Mouse (Mus musculus) spleen, postnatal 14 days (tissue): ENCODE data around the gene Pygm.

Experiments
- DNase-seq, 2 experiments: peaks; one replicate each; pipeline ENCODE4 v3.0.0; 2021 to 2022; ENCODE audit warnings: low spot score in 2 of 2

Gene Pygm

DNA sequence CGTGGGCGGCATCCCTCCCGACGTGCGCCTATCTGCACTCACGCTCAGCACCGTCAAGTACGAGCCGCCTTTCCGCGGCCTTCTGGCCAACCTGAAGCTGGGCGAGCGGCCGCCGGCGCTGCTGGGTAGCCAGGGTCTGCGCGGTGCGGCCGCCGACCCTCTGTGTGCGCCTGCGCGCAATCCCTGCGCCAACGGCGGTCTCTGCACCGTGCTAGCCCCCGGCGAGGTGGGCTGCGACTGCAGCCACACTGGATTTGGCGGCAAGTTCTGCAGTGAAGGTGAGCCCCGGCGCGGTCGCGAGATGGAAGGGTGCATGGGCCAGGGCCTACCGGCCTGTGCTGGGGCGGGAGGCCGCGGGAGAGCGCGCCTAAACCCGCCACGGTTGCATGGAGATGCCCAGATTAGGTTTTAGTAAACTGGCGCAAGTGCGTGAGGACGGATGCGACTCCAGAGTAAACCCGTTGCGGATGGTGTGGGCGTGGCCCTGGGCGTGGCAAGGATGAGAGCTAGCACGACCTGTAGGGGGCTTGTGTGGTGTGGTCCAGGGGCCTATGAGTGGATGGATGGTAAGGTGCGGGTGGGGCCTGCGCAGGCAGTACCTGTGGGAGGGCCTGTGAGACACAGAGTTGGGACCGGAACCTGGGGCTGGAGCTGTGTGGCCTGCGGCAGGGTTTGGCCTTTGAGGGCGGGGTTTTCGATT, 44.5 kb downstream of the Pygm start:
- no peak for DNase-seq

DNA sequence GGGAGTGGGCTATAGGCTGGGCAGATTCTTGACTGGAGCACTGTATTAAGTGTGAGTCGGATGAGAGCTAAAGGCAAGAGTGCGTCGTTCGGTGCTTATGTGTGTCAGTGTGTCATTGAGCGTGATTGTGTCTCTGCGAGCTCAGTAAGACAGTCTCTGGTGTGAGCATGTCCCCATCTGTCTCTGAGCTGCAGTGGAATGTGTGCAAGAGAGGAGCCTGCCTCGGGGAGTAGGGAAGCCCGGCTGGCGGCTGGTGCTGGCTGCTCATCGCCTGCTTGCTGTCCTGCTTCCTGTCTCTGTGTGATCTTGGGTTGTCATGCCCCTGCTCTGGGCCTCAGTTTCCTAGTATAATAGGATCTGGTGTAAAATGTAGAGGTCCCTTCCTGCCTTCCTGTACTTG, 58.8 kb downstream of the Pygm start:
- DNase-seq: no peak

DNA sequence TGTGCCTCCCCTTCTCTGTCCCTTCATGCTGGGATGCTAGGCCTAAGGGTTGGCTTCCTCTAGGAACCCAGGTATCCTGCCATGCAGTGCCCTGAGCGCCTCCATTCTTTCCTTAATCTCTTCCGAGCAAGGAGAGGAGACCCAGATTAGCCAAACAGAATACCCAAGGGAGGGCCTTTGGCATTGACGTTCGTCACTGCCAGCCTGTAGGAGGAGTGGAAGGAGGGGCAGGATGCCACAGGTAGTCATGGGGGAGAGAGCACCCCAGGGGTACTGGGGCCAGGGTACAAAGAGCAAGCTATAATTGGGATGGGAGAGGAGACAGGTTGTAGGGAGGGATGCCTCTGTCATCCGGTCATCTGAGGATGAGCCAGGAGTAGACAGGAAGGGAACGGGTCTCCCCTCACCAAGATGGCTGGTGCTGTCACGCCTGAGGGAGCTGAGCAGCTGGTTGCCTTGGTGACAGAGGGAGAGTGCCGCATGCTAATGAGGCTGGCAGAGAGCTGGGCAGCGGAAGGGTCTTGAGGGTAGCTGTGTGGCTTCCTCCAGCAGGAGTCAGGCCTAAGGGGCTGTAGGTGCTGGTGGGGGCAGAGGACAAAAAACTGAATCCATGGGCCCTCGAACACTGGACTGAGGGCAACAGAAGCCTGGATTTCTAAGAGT, 61.7 kb downstream of the Pygm start:
- DNase-seq: no peak

DNA sequence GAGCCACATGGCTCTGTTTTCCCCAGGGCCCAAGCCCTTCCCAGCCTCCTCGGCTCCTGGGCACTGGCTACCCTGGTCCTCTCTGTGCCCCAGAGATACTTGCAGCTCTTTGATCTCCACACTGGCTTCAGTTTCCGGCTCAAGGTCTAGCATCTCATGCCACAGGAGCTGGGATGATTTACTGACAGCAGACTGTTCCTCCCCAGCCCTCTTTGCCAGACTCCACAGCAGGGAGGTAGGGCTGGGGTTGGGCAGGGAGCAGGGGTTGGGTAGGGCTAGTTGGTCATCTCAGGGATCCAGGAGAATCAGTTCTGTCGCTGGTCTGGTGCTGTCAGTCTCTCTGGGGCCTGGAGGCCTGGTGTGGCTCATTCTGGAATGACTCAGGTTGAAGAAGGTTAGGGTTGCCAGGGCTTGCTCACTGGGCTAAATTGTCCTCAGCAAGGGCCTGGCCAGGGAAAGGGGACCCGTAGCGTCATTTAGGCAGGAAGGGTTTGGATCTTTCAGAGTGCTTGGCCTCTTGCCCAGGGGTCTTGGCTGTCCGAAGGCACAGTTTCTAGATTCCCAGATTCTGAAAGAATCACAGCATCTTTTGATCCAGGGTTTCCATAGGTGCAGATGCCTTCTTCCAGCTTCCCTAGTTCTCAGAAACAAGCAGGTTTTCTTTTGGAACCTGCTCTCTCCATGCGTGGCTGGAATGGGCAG, 62.7 kb downstream of the Pygm start:
- DNase-seq: no peak
